Mouse (Mus musculus): ENCODE results near the gene Ppp1r21. TPM values are rescaled to one million over a fixed set of nuclear protein-coding genes. Genes with fewer than 3 reads are reported as not detected.

Gene Ppp1r21
- polyA plus RNA-seq, 1 experiment, result 47.7 TPM

- Histone ChIP-seq H3K36me3 (ENCODE audit: control insufficient read depth, insufficient read depth, low read length) (no peaks in the 10 kb centered on the region), H3K4me3 (ENCODE audit: insufficient read depth, low read depth, low read length) (no peak overlapping the region), H3K27ac (ENCODE audit: insufficient read depth, low read depth, low read length) (no peak overlapping the region), H3K27me3 (replicated peaks; ENCODE audit: control insufficient read depth, insufficient read depth, low read length) (no peaks in the 10 kb centered on the region), H3K4me1 (ENCODE audit: control insufficient read depth, insufficient read depth, low read length) (no peaks in the 10 kb centered on the region)
- TF ChIP-seq CTCF (conservative IDR thresholded peaks at IDR 0.05; ENCODE audit: insufficient read depth, insufficient read length, low read depth, low read length), result no peak
- TF ChIP-seq POLR2A (IDR thresholded peaks at IDR 0.05; ENCODE audit: low read depth, low read length), result no peak
- WGBS, result 95% methylated on average over 13 of the region's 13 CpGs
- no peak for DNase-seq
Observed at GRCm38 (mm10) chr17:88491366-88492106, 38.4 kb upstream of the Ppp1r21 start.

GRCm38 (mm10) chr17:88492107-88492460 lies 37.8 kb upstream of the Ppp1r21 start:
- no peak overlapping the region for H3K4me3 ChIP-seq (ENCODE audit: insufficient read depth, low read depth, low read length)
- TF ChIP-seq CTCF (conservative IDR thresholded peaks at IDR 0.05; ENCODE audit: insufficient read depth, insufficient read length, low read depth, low read length), result no peak
- WGBS, result 95% methylated on average over 5 of the region's 5 CpGs
- no peak for DNase-seq
- H3K36me3 ChIP-seq (ENCODE audit: control insufficient read depth, insufficient read depth, low read length), result no peaks in the 10 kb centered on the region
- no peaks in the 10 kb centered on the region for H3K4me1 ChIP-seq (ENCODE audit: control insufficient read depth, insufficient read depth, low read length)
- H3K27ac ChIP-seq (ENCODE audit: insufficient read depth, low read depth, low read length), result no peak overlapping the region
- no peaks in the 10 kb centered on the region for H3K27me3 ChIP-seq (replicated peaks; ENCODE audit: control insufficient read depth, insufficient read depth, low read length)

GRCm38 (mm10) chr17:88493551-88493950 lies 36.4 kb upstream of the Ppp1r21 start:
- Histone ChIP-seq H3K4me1 (ENCODE audit: control insufficient read depth, insufficient read depth, low read length) (no peaks in the 10 kb centered on the region), H3K4me3 (ENCODE audit: insufficient read depth, low read depth, low read length) (no peak overlapping the region), H3K27ac (ENCODE audit: insufficient read depth, low read depth, low read length) (no peak overlapping the region), H3K36me3 (ENCODE audit: control insufficient read depth, insufficient read depth, low read length) (no peaks in the 10 kb centered on the region), H3K27me3 (replicated peaks; ENCODE audit: control insufficient read depth, insufficient read depth, low read length) (no peaks in the 10 kb centered on the region)
- no peak for DNase-seq
- 85% methylated on average over 9 of the region's 9 CpGs for WGBS
- TF ChIP-seq POLR2A (IDR thresholded peaks at IDR 0.05; ENCODE audit: low read depth, low read length) (no peak), CTCF (conservative IDR thresholded peaks at IDR 0.05; ENCODE audit: insufficient read depth, insufficient read length, low read depth, low read length) (no peak)

- no peak overlapping the region for H3K4me3 ChIP-seq (ENCODE audit: insufficient read depth, low read depth, low read length)
- H3K27ac ChIP-seq (ENCODE audit: insufficient read depth, low read depth, low read length), result no peak overlapping the region
- no peaks in the 10 kb centered on the region for H3K27me3 ChIP-seq (replicated peaks; ENCODE audit: control insufficient read depth, insufficient read depth, low read length)
- no peak for TF ChIP-seq POLR2A (IDR thresholded peaks at IDR 0.05; ENCODE audit: low read depth, low read length)
- no peak for TF ChIP-seq CTCF (conservative IDR thresholded peaks at IDR 0.05; ENCODE audit: insufficient read depth, insufficient read length, low read depth, low read length)
- DNase-seq, result no peak
- WGBS, result 85% methylated on average over 14 of the region's 14 CpGs
- H3K4me1 ChIP-seq (ENCODE audit: control insufficient read depth, insufficient read depth, low read length), result no peaks in the 10 kb centered on the region
- H3K36me3 ChIP-seq (ENCODE audit: control insufficient read depth, insufficient read depth, low read length), result no peaks in the 10 kb centered on the region
Observed at GRCm38 (mm10) chr17:88494121-88494771, 35.7 kb upstream of the Ppp1r21 start.

GRCm38 (mm10) chr17:88494772-88495132 lies 35.2 kb upstream of the Ppp1r21 start:
- 86% methylated on average over 10 of the region's 10 CpGs for WGBS
- Histone ChIP-seq H3K4me1 (ENCODE audit: control insufficient read depth, insufficient read depth, low read length) (no peaks in the 10 kb centered on the region), H3K27ac (ENCODE audit: insufficient read depth, low read depth, low read length) (no peak overlapping the region), H3K36me3 (ENCODE audit: control insufficient read depth, insufficient read depth, low read length) (no peaks in the 10 kb centered on the region), H3K27me3 (replicated peaks; ENCODE audit: control insufficient read depth, insufficient read depth, low read length) (no peaks in the 10 kb centered on the region), H3K4me3 (ENCODE audit: insufficient read depth, low read depth, low read length) (no peak overlapping the region)
- no peak for TF ChIP-seq POLR2A (IDR thresholded peaks at IDR 0.05; ENCODE audit: low read depth, low read length)
- no peak for TF ChIP-seq CTCF (conservative IDR thresholded peaks at IDR 0.05; ENCODE audit: insufficient read depth, insufficient read length, low read depth, low read length)
- DNase-seq, result no peak

- no peak for TF ChIP-seq CTCF (conservative IDR thresholded peaks at IDR 0.05; ENCODE audit: insufficient read depth, insufficient read length, low read depth, low read length)
- TF ChIP-seq POLR2A (IDR thresholded peaks at IDR 0.05; ENCODE audit: low read depth, low read length), result no peak
Observed at GRCm38 (mm10) chr17:88498090-88498682, 31.7 kb upstream of the Ppp1r21 start.

GRCm38 (mm10) chr17:88504056-88504455 lies 25.9 kb upstream of the Ppp1r21 start:
- Histone ChIP-seq H3K27ac (ENCODE audit: insufficient read depth, low read depth, low read length) (no peak overlapping the region), H3K27me3 (replicated peaks; ENCODE audit: control insufficient read depth, insufficient read depth, low read length) (no peaks in the 10 kb centered on the region), H3K4me1 (ENCODE audit: control insufficient read depth, insufficient read depth, low read length) (no peaks in the 10 kb centered on the region), H3K4me3 (ENCODE audit: insufficient read depth, low read depth, low read length) (no peak overlapping the region), H3K36me3 (ENCODE audit: control insufficient read depth, insufficient read depth, low read length) (no peaks in the 10 kb centered on the region)
- TF ChIP-seq POLR2A (IDR thresholded peaks at IDR 0.05; ENCODE audit: low read depth, low read length) (no peak), CTCF (conservative IDR thresholded peaks at IDR 0.05; ENCODE audit: insufficient read depth, insufficient read length, low read depth, low read length) (no peak)
- DNase-seq, result no peak
- 96% methylated on average over 13 of the region's 13 CpGs for WGBS

More at GRCm38 (mm10) chr17:88498090-88498682, 31.7 kb upstream of the Ppp1r21 start:
- Histone ChIP-seq H3K4me3 (ENCODE audit: insufficient read depth, low read depth, low read length) (no peak overlapping the region), H3K36me3 (ENCODE audit: control insufficient read depth, insufficient read depth, low read length) (no peaks in the 10 kb centered on the region), H3K27me3 (replicated peaks; ENCODE audit: control insufficient read depth, insufficient read depth, low read length) (no peaks in the 10 kb centered on the region), H3K27ac (ENCODE audit: insufficient read depth, low read depth, low read length) (no peak overlapping the region), H3K4me1 (ENCODE audit: control insufficient read depth, insufficient read depth, low read length) (no peaks in the 10 kb centered on the region)
- 95% methylated on average over 5 of the region's 5 CpGs for WGBS
- DNase-seq, result no peak
